Mouse (Mus musculus): ENCODE measurements around the gene Galnt11. TPM values are rescaled to one million over a fixed set of nuclear protein-coding genes. Genes with fewer than 3 reads are reported as not detected.
"Not testable (repeated sequence)": the region's sequence is repeated elsewhere in the genome, so short reads cannot be mapped to it uniquely, and the experiment has no call there.

The Galnt11 gene
- 44.5 and 44.6 TPM in 2 replicates for polyA plus RNA-seq (2012; rRNA removed)

- peaks cover 2% of the 10 kb centered on the region; the same call in 1 of the 2 replicates for H3K4me1 ChIP-seq (ENCODE audit: control insufficient read depth, insufficient read depth, low read length)
- H3K27ac ChIP-seq (ENCODE audit: insufficient read depth, low read length) = peak within 1 kb of the TSS; percentile 94; the same call in 1 of the 2 replicates
- no peak for TF ChIP-seq POLR2A (IDR thresholded peaks at IDR 0.05; ENCODE audit: extremely low read depth, insufficient read depth, low read length)
- TF ChIP-seq CTCF (IDR thresholded peaks at IDR 0.05; ENCODE audit: extremely low read depth, insufficient read depth, low read length) = no peak
- H3K4me3 ChIP-seq (ENCODE audit: insufficient read depth, low read length) = peak within 1 kb of the TSS; percentile 50
Observed at GRCm38 (mm10) chr5:25221604-25222003, at the start of gene Galnt11. Gene Galnt11 (plus strand): TSS chr5:25221904.

GRCm38 (mm10) chr5:25177937-25178336, 43.8 kb upstream of the Galnt11 start:
- H3K4me1 ChIP-seq (ENCODE audit: control insufficient read depth, insufficient read depth, low read length); H3K27ac ChIP-seq (ENCODE audit: insufficient read depth, low read length); H3K4me3 ChIP-seq (ENCODE audit: insufficient read depth, low read length): not testable (repeated sequence)

GRCm38 (mm10) chr5:25178543-25178942, 43.2 kb upstream of the Galnt11 start:
- H3K4me3 ChIP-seq (ENCODE audit: insufficient read depth, low read length); H3K4me1 ChIP-seq (ENCODE audit: control insufficient read depth, insufficient read depth, low read length); H3K27ac ChIP-seq (ENCODE audit: insufficient read depth, low read length): not testable (repeated sequence)

- no peak overlapping the region for H3K27ac ChIP-seq (ENCODE audit: insufficient read depth, low read length)
- no peak for TF ChIP-seq CTCF (IDR thresholded peaks at IDR 0.05; ENCODE audit: extremely low read depth, insufficient read depth, low read length)
- no peak for TF ChIP-seq POLR2A (IDR thresholded peaks at IDR 0.05; ENCODE audit: extremely low read depth, insufficient read depth, low read length)
- no peaks in the 10 kb centered on the region for H3K4me1 ChIP-seq (ENCODE audit: control insufficient read depth, insufficient read depth, low read length)
- no peak overlapping the region for H3K4me3 ChIP-seq (ENCODE audit: insufficient read depth, low read length)
Observed at GRCm38 (mm10) chr5:25179284-25179683, 42.4 kb upstream of the Galnt11 start.

GRCm38 (mm10) chr5:25179936-25180488, 41.7 kb upstream of the Galnt11 start:
- no peaks in the 10 kb centered on the region for H3K4me1 ChIP-seq (ENCODE audit: control insufficient read depth, insufficient read depth, low read length)
- no peak overlapping the region for H3K4me3 ChIP-seq (ENCODE audit: insufficient read depth, low read length)
- TF ChIP-seq CTCF (IDR thresholded peaks at IDR 0.05; ENCODE audit: extremely low read depth, insufficient read depth, low read length) = no peak
- no peak for TF ChIP-seq POLR2A (IDR thresholded peaks at IDR 0.05; ENCODE audit: extremely low read depth, insufficient read depth, low read length)
- no peak overlapping the region for H3K27ac ChIP-seq (ENCODE audit: insufficient read depth, low read length)

- Histone ChIP-seq H3K4me1 (ENCODE audit: control insufficient read depth, insufficient read depth, low read length) (no peaks in the 10 kb centered on the region), H3K4me3 (ENCODE audit: insufficient read depth, low read length) (no peak within 1 kb of the TSS), H3K27ac (ENCODE audit: insufficient read depth, low read length) (no peak within 1 kb of the TSS)
- no peak for TF ChIP-seq POLR2A (IDR thresholded peaks at IDR 0.05; ENCODE audit: extremely low read depth, insufficient read depth, low read length)
- TF ChIP-seq CTCF (IDR thresholded peaks at IDR 0.05; ENCODE audit: extremely low read depth, insufficient read depth, low read length) = no peak
Observed at GRCm38 (mm10) chr5:25181004-25181531, 40.6 kb upstream of the Galnt11 start, which contains the start of gene Galntl5. Gene Galntl5 (plus strand): TSS chr5:25181460.

GRCm38 (mm10) chr5:25183595-25183994, 38.1 kb upstream of the Galnt11 start:
- TF ChIP-seq CTCF (IDR thresholded peaks at IDR 0.05; ENCODE audit: extremely low read depth, insufficient read depth, low read length) (no peak), POLR2A (IDR thresholded peaks at IDR 0.05; ENCODE audit: extremely low read depth, insufficient read depth, low read length) (no peak)
- no peak overlapping the region for H3K27ac ChIP-seq (ENCODE audit: insufficient read depth, low read length)
- H3K4me3 ChIP-seq (ENCODE audit: insufficient read depth, low read length) = no peak overlapping the region
- H3K4me1 ChIP-seq (ENCODE audit: control insufficient read depth, insufficient read depth, low read length) = no peaks in the 10 kb centered on the region

- Histone ChIP-seq H3K4me1 (ENCODE audit: control insufficient read depth, insufficient read depth, low read length) (no peaks in the 10 kb centered on the region), H3K4me3 (ENCODE audit: insufficient read depth, low read length) (no peak overlapping the region), H3K27ac (ENCODE audit: insufficient read depth, low read length) (no peak overlapping the region)
- no peak for TF ChIP-seq POLR2A (IDR thresholded peaks at IDR 0.05; ENCODE audit: extremely low read depth, insufficient read depth, low read length)
- no peak for TF ChIP-seq CTCF (IDR thresholded peaks at IDR 0.05; ENCODE audit: extremely low read depth, insufficient read depth, low read length)
Observed at GRCm38 (mm10) chr5:25184594-25184993, 37.1 kb upstream of the Galnt11 start.

GRCm38 (mm10) chr5:25187727-25188126, 34.0 kb upstream of the Galnt11 start:
- Histone ChIP-seq H3K4me1 (ENCODE audit: control insufficient read depth, insufficient read depth, low read length) (no peaks in the 10 kb centered on the region), H3K27ac (ENCODE audit: insufficient read depth, low read length) (no peak overlapping the region), H3K4me3 (ENCODE audit: insufficient read depth, low read length) (no peak overlapping the region)
- TF ChIP-seq POLR2A (IDR thresholded peaks at IDR 0.05; ENCODE audit: extremely low read depth, insufficient read depth, low read length) (no peak), CTCF (IDR thresholded peaks at IDR 0.05; ENCODE audit: extremely low read depth, insufficient read depth, low read length) (no peak)

GRCm38 (mm10) chr5:25188802-25189201, 32.9 kb upstream of the Galnt11 start:
- TF ChIP-seq POLR2A (IDR thresholded peaks at IDR 0.05; ENCODE audit: extremely low read depth, insufficient read depth, low read length) (no peak), CTCF (IDR thresholded peaks at IDR 0.05; ENCODE audit: extremely low read depth, insufficient read depth, low read length) (peak; percentile 40)
- no peak overlapping the region for H3K27ac ChIP-seq (ENCODE audit: insufficient read depth, low read length)
- H3K4me1 ChIP-seq (ENCODE audit: control insufficient read depth, insufficient read depth, low read length) = no peaks in the 10 kb centered on the region
- no peak overlapping the region for H3K4me3 ChIP-seq (ENCODE audit: insufficient read depth, low read length)

Measured in cortical plate, adult 2 months (tissue).